In genomic region chr15:82293271-82293711, GRCm38 (mm10) we compare ENCODE assay signal across 9 mouse cellular contexts. TPM values are rescaled to one million over a fixed set of nuclear protein-coding genes. Genes with fewer than 3 reads are reported as not detected.
DNase-seq lines count a peak whose midpoint lies in the region; ATAC-seq and TF ChIP-seq lines count a peak whose summit lies in the region.
"Had no signal": no experiment of that assay in that cellular context is flagged by ENCODE, and none has a peak within 500 bp of the region (broad histone marks: within the 10 kb centered on the region; RNA-seq: fewer than 3 reads in every experiment).

No protein-coding gene starts in this region.

- ATAC-seq in hindbrain, postnatal 0 days = peak; percentile 92
- peak; percentile 74 for ATAC-seq in midbrain, embryonic 15.5 days (replicated peaks)
- ATAC-seq in activated CD4-positive, CD25-positive, alpha-beta regulatory T cell, adult 4 months = no peak

- no peak for TF ChIP-seq CTCF in heart, adult 2 months (IDR thresholded peaks at IDR 0.05)
- TF ChIP-seq CTCF in hindbrain, postnatal 0 days (IDR thresholded peaks at IDR 0.05; ENCODE audit: low read depth) = no peak

- intact Hi-C loops in heart, adult 2 months (cut with DNase I) = no loop called here

- TF ChIP-seq POLR2A in heart, adult 2 months (IDR thresholded peaks at IDR 0.05; ENCODE audit: insufficient read depth, low read depth, low read length) = no peak

- peaks cover 14% of the 10 kb centered on the region for H3K4me1 ChIP-seq in heart, embryonic 10.5 days
- no peaks in the 10 kb centered on the region for H3K4me1 ChIP-seq in heart, adult 2 months (ENCODE audit: control insufficient read depth, insufficient read depth, low read length)
- H3K4me1 ChIP-seq in hindbrain, postnatal 0 days (ENCODE audit: insufficient read depth, low read length) = peaks cover 11% of the 10 kb centered on the region
- H3K4me1 ChIP-seq in midbrain, embryonic 15.5 days = peaks cover 12% of the 10 kb centered on the region

- H3K9ac ChIP-seq in heart, adult 2 months (ENCODE audit: low read depth, low read length) = no peak overlapping the region
- no peak overlapping the region for H3K9ac ChIP-seq in hindbrain, postnatal 0 days (replicated peaks; ENCODE audit: low read length)
- no peak overlapping the region for H3K9ac ChIP-seq in midbrain, embryonic 15.5 days
- H3K9ac ChIP-seq: liver, embryonic 15.5 days had no signal

- no peak for DNase-seq in heart, embryonic 10.5 days (ENCODE audit: low spot score)
- DNase-seq in heart, adult 2 months = no peak
- DNase-seq in embryo, embryonic 10.5 days (ENCODE audit: low spot score) = peak; percentile 83
- DNase-seq in hindbrain, postnatal 0 days (ENCODE audit: low spot score) = peak; percentile 74
- no peak for DNase-seq in urinary bladder, adult 18-20 months (ENCODE audit: low spot score in 2 of 2)
- no peak for DNase-seq in T-cell, adult 2 months (ENCODE audit: low spot score)

- no peak for TF ChIP-seq EP300 in heart, adult 2 months (IDR thresholded peaks at IDR 0.05; ENCODE audit: insufficient read depth, low read depth, low read length)

- no peaks in the 10 kb centered on the region for H3K9me3 ChIP-seq in heart, embryonic 10.5 days
- no peaks in the 10 kb centered on the region for H3K9me3 ChIP-seq in hindbrain, postnatal 0 days (ENCODE audit: low read length)
- no peaks in the 10 kb centered on the region for H3K9me3 ChIP-seq in midbrain, embryonic 15.5 days
- H3K9me3 ChIP-seq: liver, embryonic 15.5 days had no signal

- peak overlapping the region; percentile 42 for H3K4me3 ChIP-seq in heart, embryonic 10.5 days
- H3K4me3 ChIP-seq in heart, adult 2 months = no peak overlapping the region
- no peak overlapping the region for H3K4me3 ChIP-seq in hindbrain, postnatal 0 days (ENCODE audit: low read length)
- no peak overlapping the region for H3K4me3 ChIP-seq in midbrain, embryonic 15.5 days
- H3K4me3 ChIP-seq: liver, embryonic 15.5 days had no signal

- 0 out of 2 replicates have a peak overlapping the region, but pooled peaks have one; percentile 19 for H3K4me2 ChIP-seq in hindbrain, postnatal 0 days (ENCODE audit: low read depth, low read length)
- H3K4me2 ChIP-seq in midbrain, embryonic 15.5 days = 0 out of 2 replicates have a peak overlapping the region, but pooled peaks have one; percentile 3
- H3K4me2 ChIP-seq: liver, embryonic 15.5 days had no signal

- H3K27me3 ChIP-seq in heart, embryonic 10.5 days (ENCODE audit: insufficient read depth, poor library complexity, severe bottlenecking) = 0 out of 2 replicates have a peak, but pooled peaks cover 4% of the 10 kb centered on the region
- H3K27me3 ChIP-seq in heart, adult 2 months (ENCODE audit: control insufficient read depth, insufficient read depth, low read length) = no peaks in the 10 kb centered on the region
- H3K27me3 ChIP-seq in hindbrain, postnatal 0 days (ENCODE audit: insufficient read depth, low read length) = no peaks in the 10 kb centered on the region
- no peaks in the 10 kb centered on the region for H3K27me3 ChIP-seq in midbrain, embryonic 15.5 days (replicated peaks)

- H3K27ac ChIP-seq in heart, embryonic 10.5 days = no peak overlapping the region
- H3K27ac ChIP-seq in heart, adult 2 months = no peak overlapping the region
- H3K27ac ChIP-seq in hindbrain, postnatal 0 days = peak overlapping the region; percentile 60
- peak overlapping the region; percentile 55 for H3K27ac ChIP-seq in midbrain, embryonic 15.5 days
- H3K27ac ChIP-seq: liver, embryonic 15.5 days had no signal

- H3K36me3 ChIP-seq in heart, embryonic 10.5 days = no peaks in the 10 kb centered on the region
- H3K36me3 ChIP-seq in heart, adult 2 months (ENCODE audit: control insufficient read depth, insufficient read depth, low read length) = no peaks in the 10 kb centered on the region
- H3K36me3 ChIP-seq in hindbrain, postnatal 0 days (ENCODE audit: insufficient read depth, low read length) = peaks cover 30% of the 10 kb centered on the region
- H3K36me3 ChIP-seq in midbrain, embryonic 15.5 days (replicated peaks) = peaks cover 31% of the 10 kb centered on the region
- H3K36me3 ChIP-seq: liver, embryonic 15.5 days had no signal

- WGBS in heart, embryonic 10.5 days = 12% methylated on average over 7 of the region's 7 CpGs
- 18% methylated on average over 7 of the region's 7 CpGs for WGBS in heart, adult 2 months
- 2% methylated on average over 7 of the region's 7 CpGs for WGBS in hindbrain, postnatal 0 days
- WGBS in midbrain, embryonic 15.5 days = 5% methylated on average over 7 of the region's 7 CpGs

- H3K79me2 ChIP-seq in heart, adult 2 months (replicated peaks; ENCODE audit: control insufficient read depth, insufficient read depth, low read length) = no peaks in the 10 kb centered on the region

RNA-seq across cellular contexts. Expression of gene Wbp2nl, which starts 5.5 kb away (rescaled TPM):
- polyA plus RNA-seq in heart, embryonic 10.5 days (2016; fragmentation: Nextera tagmentation; extraction: Ambion mirVana) = 0.28 and 0.65 TPM in 2 replicates
- not detected for total RNA-seq in heart, adult 2 months (2021)
- not detected in 2 replicates for polyA plus RNA-seq in heart, adult 2 months (2012; rRNA removed)
- 1.4 TPM in 1 of 2 replicates, not detected in the other for total RNA-seq in hindbrain, postnatal 0 days (2014; rRNA removed)
- polyA plus RNA-seq in hindbrain, postnatal 0 days (2015; fragmentation: Nextera tagmentation; extraction: Ambion mirVana) = 0.36 TPM in 1 of 2 replicates, not detected in the other
- polyA plus RNA-seq in midbrain, embryonic 15.5 days (2015; fragmentation: Nextera tagmentation; extraction: Ambion mirVana) = not detected in 2 replicates
- not detected for polyA plus RNA-seq in activated CD4-positive, CD25-positive, alpha-beta regulatory T cell, adult 4 months (2017; shearing (Covaris generic))

RNA-seq across cellular contexts. Expression of gene Sept3, which starts 18.6 kb away (rescaled TPM):
- polyA plus RNA-seq in heart, embryonic 10.5 days (2016; fragmentation: Nextera tagmentation; extraction: Ambion mirVana) = 3.7 and 14.0 TPM in 2 replicates
- under 1 TPM; 0.39 to 0.44 TPM for total RNA-seq in heart, adult 2 months (2021)
- 0.43 and 0.85 TPM in 2 replicates for polyA plus RNA-seq in heart, adult 2 months (2012; rRNA removed)
- total RNA-seq in hindbrain, postnatal 0 days (2014; rRNA removed) = 393 and 404 TPM in 2 replicates
- 299 and 320 TPM in 2 replicates for polyA plus RNA-seq in hindbrain, postnatal 0 days (2015; fragmentation: Nextera tagmentation; extraction: Ambion mirVana)
- polyA plus RNA-seq in midbrain, embryonic 15.5 days (2015; fragmentation: Nextera tagmentation; extraction: Ambion mirVana) = 454 and 479 TPM in 2 replicates
- polyA plus RNA-seq in activated CD4-positive, CD25-positive, alpha-beta regulatory T cell, adult 4 months (2017; shearing (Covaris generic)) = not detected

RNA-seq across cellular contexts. Expression of gene 1500009C09Rik, which starts 41.1 kb away (rescaled TPM):
- not detected in 2 replicates for polyA plus RNA-seq in heart, embryonic 10.5 days (2016; fragmentation: Nextera tagmentation; extraction: Ambion mirVana)
- not detected for total RNA-seq in heart, adult 2 months (2021)
- polyA plus RNA-seq in heart, adult 2 months (2012; rRNA removed) = 0.08 TPM in 1 of 2 replicates, not detected in the other
- total RNA-seq in hindbrain, postnatal 0 days (2014; rRNA removed) = 116 and 127 TPM in 2 replicates
- 12.5 and 13.9 TPM in 2 replicates for polyA plus RNA-seq in hindbrain, postnatal 0 days (2015; fragmentation: Nextera tagmentation; extraction: Ambion mirVana)
- polyA plus RNA-seq in midbrain, embryonic 15.5 days (2015; fragmentation: Nextera tagmentation; extraction: Ambion mirVana) = 22.6 and 24.0 TPM in 2 replicates
- not detected for polyA plus RNA-seq in activated CD4-positive, CD25-positive, alpha-beta regulatory T cell, adult 4 months (2017; shearing (Covaris generic))
- polyA plus RNA-seq: liver, embryonic 15.5 days had no signal

RNA-seq across cellular contexts. Expression of gene Naga, which starts 45.4 kb away (rescaled TPM):
- 28.4 and 32.3 TPM in 2 replicates for polyA plus RNA-seq in heart, embryonic 10.5 days (2016; fragmentation: Nextera tagmentation; extraction: Ambion mirVana)
- total RNA-seq in heart, adult 2 months (2021) = 10 to 100 TPM; 22.6 to 27.0 TPM
- polyA plus RNA-seq in heart, adult 2 months (2012; rRNA removed) = 48.3 and 54.3 TPM in 2 replicates
- total RNA-seq in hindbrain, postnatal 0 days (2014; rRNA removed) = 41.6 and 51.1 TPM in 2 replicates
- 36.9 and 37.2 TPM in 2 replicates for polyA plus RNA-seq in hindbrain, postnatal 0 days (2015; fragmentation: Nextera tagmentation; extraction: Ambion mirVana)
- polyA plus RNA-seq in midbrain, embryonic 15.5 days (2015; fragmentation: Nextera tagmentation; extraction: Ambion mirVana) = 25.4 and 27.2 TPM in 2 replicates
- 10 to 100 TPM; 44.2 to 63.7 TPM for polyA plus RNA-seq in activated CD4-positive, CD25-positive, alpha-beta regulatory T cell, adult 4 months (2017; shearing (Covaris generic))

RNA-seq across cellular contexts. Expression of gene Pheta2, which starts 45.5 kb away (rescaled TPM):
- 11.1 and 12.0 TPM in 2 replicates for polyA plus RNA-seq in heart, embryonic 10.5 days (2016; fragmentation: Nextera tagmentation; extraction: Ambion mirVana)
- total RNA-seq in heart, adult 2 months (2021) = 1 to 10 TPM in 1 of 2 experiments, under 1 TPM in 1; 0.70 to 1.2 TPM
- 0.76 and 1.3 TPM in 2 replicates for polyA plus RNA-seq in heart, adult 2 months (2012; rRNA removed)
- total RNA-seq in hindbrain, postnatal 0 days (2014; rRNA removed) = 0.93 and 1.2 TPM in 2 replicates
- polyA plus RNA-seq in hindbrain, postnatal 0 days (2015; fragmentation: Nextera tagmentation; extraction: Ambion mirVana) = 1.3 and 1.4 TPM in 2 replicates
- 1.2 and 1.5 TPM in 2 replicates for polyA plus RNA-seq in midbrain, embryonic 15.5 days (2015; fragmentation: Nextera tagmentation; extraction: Ambion mirVana)
- polyA plus RNA-seq in activated CD4-positive, CD25-positive, alpha-beta regulatory T cell, adult 4 months (2017; shearing (Covaris generic)) = 1 to 10 TPM; 5.3 to 5.8 TPM

Comparison
In these comparisons a context has a peak if more than half of its experiments do, and no peak if none do; other contexts are left out.
1. DNase-seq: peak in embryo, embryonic 10.5 days (single experiment) and hindbrain, postnatal 0 days (single experiment); none in heart, embryonic 10.5 days (single experiment), heart, adult 2 months (0 of 2), urinary bladder, adult 18-20 months (0 of 2) and T-cell, adult 2 months (single experiment).
2. H3K27ac ChIP-seq: peak in hindbrain, postnatal 0 days (single experiment) and midbrain, embryonic 15.5 days (single experiment); none in heart, embryonic 10.5 days (single experiment) and heart, adult 2 months (single experiment).
3. RNA of gene Sept3, which starts 18.6 kb away (polyA plus RNA-seq): 454 to 479 TPM in midbrain, embryonic 15.5 days and 299 to 320 TPM in hindbrain, postnatal 0 days; 3.7 to 14.0 TPM in heart, embryonic 10.5 days, 0.43 to 0.85 TPM in heart, adult 2 months and not detected in activated CD4-positive, CD25-positive, alpha-beta regulatory T cell, adult 4 months; every median in the first group is over 10 times any median in the second.
4. RNA of gene 1500009C09Rik, which starts 41.1 kb away (polyA plus RNA-seq): 22.6 to 24.0 TPM in midbrain, embryonic 15.5 days and 12.5 to 13.9 TPM in hindbrain, postnatal 0 days; 0.08 TPM in heart, adult 2 months, not detected in heart, embryonic 10.5 days and not detected in activated CD4-positive, CD25-positive, alpha-beta regulatory T cell, adult 4 months; every median in the first group is over 10 times any median in the second.